Mouse (Mus musculus) skeletal muscle tissue, adult 2 months (tissue): ENCODE results near the gene Pank4.
A peak's percentile ranks its signal among the peaks of the same experiment; 100 is the strongest.

Experiments used
- DNase-seq: peaks from one replicate; pipeline ENCODE4 v3.0.0-alpha.2; 2012; ENCODE audit warnings: low read depth, low spot score

Gene Pank4

GRCm38 (mm10) chr4:154963901-154964580 is at the start of gene Pank4:
Gene Pank4, plus strand, starts transcription at chr4:154964123.
- peak; percentile 90 for DNase-seq

GRCm38 (mm10) chr4:154914252-154914651 is 49.7 kb upstream of the Pank4 start:
- DNase-seq = no peak

GRCm38 (mm10) chr4:154914707-154915106 is 49.2 kb upstream of the Pank4 start:
- DNase-seq = no peak

GRCm38 (mm10) chr4:154915286-154915685 is 48.6 kb upstream of the Pank4 start:
- no peak for DNase-seq

GRCm38 (mm10) chr4:154916662-154917061 is 47.3 kb upstream of the Pank4 start:
- DNase-seq = no peak

GRCm38 (mm10) chr4:154922291-154922690 is 41.6 kb upstream of the Pank4 start:
- peak; percentile 79 for DNase-seq

GRCm38 (mm10) chr4:154922931-154923330 is 41.0 kb upstream of the Pank4 start:
- no peak for DNase-seq

- DNase-seq = no peak
Measured at GRCm38 (mm10) chr4:154925413-154925812, 38.5 kb upstream of the Pank4 start.

GRCm38 (mm10) chr4:154926969-154927898 is 36.7 kb upstream of the Pank4 start:
- no peak for DNase-seq

GRCm38 (mm10) chr4:154927899-154928337 is 36.0 kb upstream of the Pank4 start:
- peak; percentile 58 for DNase-seq

GRCm38 (mm10) chr4:154928395-154929087 is 35.4 kb upstream of the Pank4 start, which contains the start of gene Tnfrsf14:
Gene Tnfrsf14, minus strand, starts transcription at chr4:154928563.
- no peak for DNase-seq

GRCm38 (mm10) chr4:154929088-154929660 is 34.7 kb upstream of the Pank4 start:
- DNase-seq = peak; percentile 70

GRCm38 (mm10) chr4:154933306-154933907 is 30.5 kb upstream of the Pank4 start:
- DNase-seq = no peak

GRCm38 (mm10) chr4:154934800-154935199 is 29.1 kb upstream of the Pank4 start:
- DNase-seq = no peak

- no peak for DNase-seq
Measured at GRCm38 (mm10) chr4:154935788-154936187, 28.1 kb upstream of the Pank4 start.

- DNase-seq = no peak
Measured at GRCm38 (mm10) chr4:154936542-154937255, 27.2 kb upstream of the Pank4 start.

GRCm38 (mm10) chr4:154937746-154938145 is 26.2 kb upstream of the Pank4 start:
- DNase-seq = no peak

GRCm38 (mm10) chr4:154940156-154940555 is 23.8 kb upstream of the Pank4 start:
- DNase-seq = no peak

GRCm38 (mm10) chr4:154941831-154942230 is 22.1 kb upstream of the Pank4 start:
- DNase-seq = no peak

GRCm38 (mm10) chr4:154942632-154943322 is 21.1 kb upstream of the Pank4 start:
- DNase-seq = no peak
